ENCODE assay signal across 30 mouse cellular contexts in the genomic region with DNA sequence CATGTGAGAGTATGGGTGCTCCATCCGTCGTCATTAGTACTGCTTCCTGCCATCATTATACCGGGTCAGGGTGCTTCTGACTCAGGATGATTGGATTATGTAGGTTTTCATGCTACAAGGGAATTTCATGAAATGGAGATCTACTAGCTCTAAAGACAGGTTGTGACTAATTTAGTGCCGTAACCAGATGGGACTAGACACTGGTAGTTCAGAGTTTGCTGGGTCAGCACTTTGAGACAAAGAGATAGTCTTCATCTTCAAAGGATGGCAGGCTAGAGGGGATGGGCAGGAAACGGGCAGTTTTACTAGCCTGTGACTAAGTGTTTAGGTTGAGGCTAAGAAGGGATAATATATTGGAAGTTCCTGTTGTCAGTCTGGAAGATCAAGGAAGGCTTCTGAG.
"Had no signal": no experiment of that assay in that cellular context is flagged by ENCODE, and none has a peak within 500 bp of the region (broad histone marks: within the 10 kb centered on the region; RNA-seq: fewer than 3 reads in every experiment).

No protein-coding gene starts in this region.

- H3K4me2 ChIP-seq: heart, embryonic 11.5 days; heart, embryonic 12.5 days; heart, embryonic 13.5 days; heart, embryonic 15.5 days; hindbrain, embryonic 12.5 days; hindbrain, embryonic 13.5 days; hindbrain, embryonic 14.5 days; hindbrain, embryonic 15.5 days; intestine, embryonic 15.5 days; kidney, embryonic 15.5 days had no signal

- H3K36me3 ChIP-seq: heart, embryonic 15.5 days had no signal

- H3K27me3 ChIP-seq: heart, embryonic 12.5 days; heart, embryonic 13.5 days; heart, embryonic 15.5 days; hindbrain, embryonic 12.5 days; hindbrain, embryonic 13.5 days; hindbrain, embryonic 15.5 days; intestine, embryonic 15.5 days; kidney, embryonic 15.5 days had no signal

- H3K4me1 ChIP-seq: heart, embryonic 12.5 days; heart, embryonic 13.5 days; heart, embryonic 15.5 days; hindbrain, embryonic 10.5 days; hindbrain, embryonic 12.5 days; hindbrain, embryonic 13.5 days; hindbrain, embryonic 15.5 days; intestine, embryonic 15.5 days; kidney, embryonic 15.5 days had no signal

- H3K9ac ChIP-seq: heart, embryonic 12.5 days; heart, embryonic 13.5 days; heart, embryonic 15.5 days; hindbrain, embryonic 12.5 days; hindbrain, embryonic 13.5 days; hindbrain, embryonic 14.5 days; hindbrain, embryonic 15.5 days; intestine, embryonic 15.5 days; kidney, embryonic 15.5 days had no signal

- H3K4me3 ChIP-seq: heart, embryonic 12.5 days; heart, embryonic 13.5 days; heart, embryonic 15.5 days; hindbrain, embryonic 10.5 days; hindbrain, embryonic 12.5 days; hindbrain, embryonic 13.5 days; hindbrain, embryonic 15.5 days; intestine, embryonic 15.5 days; kidney, embryonic 15.5 days; layer of hippocampus, adult 2 months; left cerebral cortex, adult 2 months had no signal

- H3K9me3 ChIP-seq: heart, embryonic 12.5 days; heart, embryonic 13.5 days; heart, embryonic 15.5 days; hindbrain, embryonic 10.5 days; hindbrain, embryonic 12.5 days; hindbrain, embryonic 13.5 days; hindbrain, embryonic 15.5 days; intestine, embryonic 15.5 days; kidney, embryonic 15.5 days had no signal

- DNase-seq: heart, postnatal 10 days; heart, postnatal 14 days; heart, postnatal 4 days; kidney, adult 11 months; kidney, adult 18-20 months; kidney, adult 2 months; kidney, adult 8-10 months; kidney, adult 9 months; kidney, postnatal 10 days; kidney, postnatal 14 days; kidney, postnatal 25 days; kidney, postnatal 36 days; kidney, postnatal 4 days; layer of hippocampus, adult 9-11 months; layer of hippocampus, postnatal 36 days had no signal

- H3K27ac ChIP-seq: heart, embryonic 13.5 days; heart, embryonic 15.5 days; hindbrain, embryonic 10.5 days; hindbrain, embryonic 12.5 days; hindbrain, embryonic 13.5 days; hindbrain, embryonic 14.5 days; hindbrain, embryonic 15.5 days; hindbrain, postnatal 0 days; intestine, embryonic 15.5 days; kidney, embryonic 15.5 days; kidney, postnatal 0 days; layer of hippocampus, adult 2 months; left cerebral cortex, adult 2 months had no signal
